Mouse (Mus musculus) embryonic facial prominence, embryonic 13.5 days (tissue): Measurements from ENCODE around the gene Ccer2. TPM values are rescaled to one million over a fixed set of nuclear protein-coding genes. Genes with fewer than 3 reads are reported as not detected.

Experiments used
- ATAC-seq: fragments of 200-750 bp; cut with Nextera tagmentation; 2 replicates; pipeline ENCODE4 v1.8.0; 2017; ENCODE audit warnings: low read depth; ENCODE audit not compliant: insufficient number of reproducible peaks, insufficient read depth, low FRiP score, low TSS enrichment
- H3K27ac ChIP-seq: fragments of 300-500 bp; sonication (generic); 2 replicates; pipeline ENCODE4 v1.5.1; 2015; ENCODE audit warnings: moderate library complexity, mild to moderate bottlenecking, inconsistent platforms
- H3K27me3 ChIP-seq: fragments of 300-500 bp; sonication (generic); 2 replicates; pipeline ENCODE4 v1.6.1; 2015; ENCODE audit warnings: mild to moderate bottlenecking, inconsistent platforms
- H3K36me3 ChIP-seq: fragments of 300-500 bp; sonication (generic); 2 replicates; pipeline ENCODE4 v1.6.1; 2015; ENCODE audit warnings: mild to moderate bottlenecking, inconsistent platforms
- H3K4me1 ChIP-seq: fragments of 300-500 bp; sonication (generic); 2 replicates; pipeline ENCODE4 v1.6.1; 2015; ENCODE audit warnings: inconsistent platforms
- H3K4me2 ChIP-seq: fragments of 300-500 bp; sonication (generic); 2 replicates; pipeline ENCODE4 v1.6.1; 2015; ENCODE audit warnings: moderate library complexity, mild to moderate bottlenecking, inconsistent platforms
- H3K4me3 ChIP-seq: fragments of 300-500 bp; sonication (generic); 2 replicates; pipeline ENCODE4 v1.5.1; 2015; ENCODE audit warnings: mild to moderate bottlenecking, inconsistent platforms
- H3K9ac ChIP-seq: fragments of 300-500 bp; sonication (generic); 2 replicates; pipeline ENCODE4 v1.6.1; 2015; ENCODE audit warnings: mild to moderate bottlenecking, inconsistent platforms
- H3K9me3 ChIP-seq: fragments of 300-500 bp; sonication (generic); 2 replicates; pipeline ENCODE4 v1.6.1; 2016; ENCODE audit warnings: inconsistent platforms
- WGBS: fragments of 180-500 bp; shearing (Covaris S2); methylation state at CpG from one replicate; pipeline ENCODE4 v1.1.7; 2015; ENCODE audit warnings: mixed read lengths; 5-methylcytosine and 5-hydroxymethylcytosine counted together
- polyA plus RNA-seq: library from polyadenylated mRNA; unstranded; fragments of >200 nt; fragmentation: Nextera tagmentation; extraction: Ambion mirVana; gene quantifications from 2 replicates; pipeline ENCODE4 v1.2.1, GENCODE M21; 2015

Ccer2 gene
- polyA plus RNA-seq, 1 experiment from 2014 or later, result 2.1 TPM

DNA sequence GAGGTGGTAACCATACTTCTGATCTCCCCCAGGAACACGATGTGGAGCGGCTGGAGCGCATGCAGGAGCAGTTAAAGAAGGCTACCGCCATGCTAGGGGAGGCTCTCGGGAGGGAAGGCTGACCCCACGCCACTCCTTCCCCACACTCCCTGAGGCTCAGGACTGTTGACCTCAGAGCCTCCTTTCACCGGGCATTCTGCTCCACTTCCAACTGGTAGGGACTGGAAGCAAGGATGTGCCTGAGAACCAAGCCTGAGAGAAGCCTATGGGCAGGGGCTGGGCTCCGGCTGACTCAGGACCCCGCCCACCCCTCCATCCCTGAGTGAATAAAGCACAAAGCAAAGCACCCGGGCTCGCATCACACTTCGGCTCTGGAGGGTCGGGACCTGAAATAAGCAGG, 2.6 kb downstream of the Ccer2 start:
- Histone ChIP-seq H3K36me3 (peaks cover 55% of the 10 kb centered on the region), H3K9ac (no peak overlapping the region), H3K4me2 (no peak overlapping the region), H3K4me1 (peaks cover 13% of the 10 kb centered on the region), H3K27ac (no peak overlapping the region), H3K4me3 (no peak overlapping the region), H3K27me3 (peaks cover 19% of the 10 kb centered on the region), H3K9me3 (no peaks in the 10 kb centered on the region)
- no peak for ATAC-seq
- WGBS, result 78% methylated on average over 13 of the region's 13 CpGs

DNA sequence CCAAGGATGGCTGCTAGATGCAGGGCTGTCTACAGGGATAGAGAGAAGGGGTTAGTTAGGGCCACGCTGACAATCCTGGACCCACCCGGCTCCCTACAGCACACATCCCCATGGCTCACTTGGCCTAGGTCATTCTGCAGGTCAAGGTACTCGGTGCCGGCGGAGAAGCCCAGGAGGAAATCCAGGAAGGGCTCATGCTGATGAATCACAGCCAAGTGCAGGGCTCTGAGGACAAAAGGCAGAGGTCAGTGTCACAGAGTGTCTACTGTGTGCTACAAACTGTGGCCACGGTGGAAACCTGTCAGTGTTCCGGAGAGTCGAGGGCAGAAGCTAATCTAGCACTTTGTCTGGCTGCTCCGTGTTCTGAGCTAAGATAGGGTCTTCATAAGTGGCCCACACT, 5.9 kb downstream of the Ccer2 start:
- Histone ChIP-seq H3K36me3 (peaks cover 48% of the 10 kb centered on the region), H3K9me3 (no peaks in the 10 kb centered on the region), H3K9ac (no peak overlapping the region), H3K27me3 (peaks cover 1% of the 10 kb centered on the region), H3K27ac (no peak overlapping the region), H3K4me2 (no peak overlapping the region), H3K4me3 (no peak overlapping the region), H3K4me1 (peaks cover 12% of the 10 kb centered on the region)
- 93% methylated on average over 9 of the region's 9 CpGs for WGBS
- ATAC-seq, result no peak

GRCm38 (mm10) chr7:28765211-28765610, 9.2 kb downstream of the Ccer2 start:
- Histone ChIP-seq H3K36me3 (peaks cover 29% of the 10 kb centered on the region), H3K27ac (no peak overlapping the region), H3K4me3 (peak overlapping the region; percentile 83; the same call in 1 of the 2 replicates), H3K4me1 (peaks cover 24% of the 10 kb centered on the region), H3K9me3 (no peaks in the 10 kb centered on the region), H3K9ac (peak overlapping the region; percentile 75; the same call in 1 of the 2 replicates), H3K4me2 (peak overlapping the region; percentile 73), H3K27me3 (no peaks in the 10 kb centered on the region)
- no peak for ATAC-seq
- WGBS, result 83% methylated on average over 6 of the region's 6 CpGs

DNA sequence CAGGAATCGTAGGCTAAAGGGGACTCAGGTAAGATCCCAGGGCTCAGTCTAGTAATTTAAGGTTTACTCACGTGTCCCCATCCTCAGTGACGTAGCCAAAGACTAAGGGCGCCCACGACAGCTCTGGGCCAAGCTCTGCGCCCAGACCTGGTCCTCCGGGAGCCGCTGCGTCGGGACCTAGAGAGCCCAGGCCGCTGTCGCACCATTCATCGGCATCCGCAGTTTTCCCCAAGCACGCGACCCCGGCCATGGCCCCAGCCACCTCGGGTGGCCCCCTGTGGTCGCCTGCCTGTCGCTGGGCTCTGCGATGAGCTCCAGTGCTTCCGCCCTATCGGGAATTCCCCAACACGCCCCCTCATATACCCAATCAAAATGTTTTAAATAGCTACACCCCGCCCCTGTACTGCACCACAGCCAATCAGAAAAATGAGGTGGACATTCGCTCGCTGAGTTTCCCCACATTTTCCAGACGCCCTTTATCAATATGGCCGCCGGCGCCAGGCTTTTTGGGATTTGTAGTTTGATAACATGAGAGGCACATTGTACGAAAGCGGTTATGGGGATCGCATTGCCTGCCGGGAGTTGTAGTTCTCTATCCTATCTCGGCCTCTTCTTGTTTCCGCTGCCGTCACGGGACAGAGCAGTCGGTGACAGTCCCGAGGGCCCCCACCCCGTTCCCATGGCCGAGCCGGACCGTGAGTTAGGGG, 10.4 kb downstream of the Ccer2 start, which contains the start of gene Sirt2:
Gene Sirt2, plus strand, starts transcription at position 563 of the 707 bp plus-strand sequence.
- peaks cover 18% of the 10 kb centered on the region for H3K36me3 ChIP-seq
- H3K9ac ChIP-seq, result peak within 1 kb of the TSS; percentile 78
- H3K4me3 ChIP-seq, result peak within 1 kb of the TSS; percentile 83
- under 1% methylated on average over 45 of the region's 45 CpGs for WGBS
- peak; percentile 96 for ATAC-seq
- peaks cover 24% of the 10 kb centered on the region for H3K4me1 ChIP-seq
- peak within 1 kb of the TSS; percentile 76 for H3K4me2 ChIP-seq
- no peaks in the 10 kb centered on the region for H3K27me3 ChIP-seq
- H3K9me3 ChIP-seq, result no peaks in the 10 kb centered on the region
- no peak within 1 kb of the TSS for H3K27ac ChIP-seq

- Histone ChIP-seq H3K27ac (no peak overlapping the region), H3K36me3 (peaks cover 14% of the 10 kb centered on the region), H3K27me3 (no peaks in the 10 kb centered on the region), H3K9me3 (no peaks in the 10 kb centered on the region), H3K4me1 (peaks cover 24% of the 10 kb centered on the region), H3K4me3 (peak overlapping the region; percentile 83), H3K4me2 (peak overlapping the region; percentile 76), H3K9ac (peak overlapping the region; percentile 78)
- WGBS, result 6% methylated on average over 14 of the region's 14 CpGs
- peak; percentile 8; the same call in 1 of the 2 replicates for ATAC-seq
Measured at GRCm38 (mm10) chr7:28766910-28767309, 10.9 kb downstream of the Ccer2 start.

DNA sequence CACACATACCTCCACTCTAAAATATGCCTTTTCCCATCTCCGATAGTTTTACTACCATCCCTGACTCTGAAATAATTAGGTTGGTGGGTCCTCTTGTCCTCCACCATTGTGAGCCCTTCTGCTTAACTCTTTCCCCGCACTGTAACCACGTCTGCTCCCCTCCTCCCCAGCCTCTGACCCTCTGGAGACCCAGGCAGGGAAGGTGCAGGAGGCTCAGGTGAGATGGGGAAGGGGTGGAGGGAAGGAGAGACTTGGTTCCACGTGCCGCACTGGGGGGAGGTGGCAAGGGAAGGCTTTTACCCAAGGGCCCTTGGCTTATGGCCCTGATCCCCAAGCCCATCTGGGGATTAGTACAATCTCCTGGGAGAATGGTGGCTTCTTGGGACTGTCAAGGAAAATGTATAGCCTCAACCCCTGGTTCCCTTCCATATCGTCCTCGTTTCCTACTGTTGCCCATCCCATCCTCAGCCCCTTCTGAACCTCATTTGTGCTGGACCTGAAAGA, 11.5 kb downstream of the Ccer2 start, which contains the start of gene Nfkbib:
Gene Nfkbib, minus strand, starts transcription at position 51 of the 504 bp plus-strand sequence.
- peak within 1 kb of the TSS; percentile 83 for H3K4me3 ChIP-seq
- ATAC-seq, result no peak
- H3K27me3 ChIP-seq, result no peaks in the 10 kb centered on the region
- H3K9ac ChIP-seq, result peak within 1 kb of the TSS; percentile 78
- peaks cover 24% of the 10 kb centered on the region for H3K4me1 ChIP-seq
- no peaks in the 10 kb centered on the region for H3K9me3 ChIP-seq
- peaks cover 14% of the 10 kb centered on the region for H3K36me3 ChIP-seq
- WGBS, result 54% methylated on average over 7 of the region's 7 CpGs
- peak within 1 kb of the TSS; percentile 76 for H3K4me2 ChIP-seq
- H3K27ac ChIP-seq, result no peak within 1 kb of the TSS

- 92% methylated on average over 9 of the region's 9 CpGs for WGBS
- no peak for ATAC-seq
- Histone ChIP-seq H3K4me1 (peaks cover 24% of the 10 kb centered on the region), H3K9ac (no peak overlapping the region), H3K27me3 (no peaks in the 10 kb centered on the region), H3K9me3 (no peaks in the 10 kb centered on the region), H3K4me3 (no peak overlapping the region), H3K4me2 (no peak overlapping the region), H3K27ac (no peak overlapping the region), H3K36me3 (peaks cover 16% of the 10 kb centered on the region)
Measured at GRCm38 (mm10) chr7:28769414-28769958, 13.5 kb downstream of the Ccer2 start.

DNA sequence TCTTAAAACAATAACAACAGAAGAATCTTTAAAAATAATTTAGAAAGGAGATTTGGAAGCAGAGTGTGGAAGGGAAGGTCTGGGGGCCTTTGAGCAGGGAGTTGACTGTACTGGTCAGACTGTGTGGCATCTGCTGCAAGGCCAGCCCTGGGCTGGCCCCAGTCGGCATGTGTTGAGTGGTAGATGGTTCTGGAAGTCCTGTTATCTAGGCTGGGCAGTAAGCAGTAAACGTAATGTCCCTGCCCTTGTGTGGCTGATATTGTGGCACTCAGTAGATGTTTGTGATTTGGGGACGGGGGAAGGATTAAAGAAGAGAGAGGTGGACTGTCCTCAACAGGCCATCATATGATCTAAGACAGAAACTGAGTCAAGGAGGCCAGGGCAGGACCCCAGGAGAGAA, 14.3 kb downstream of the Ccer2 start:
- 95% methylated on average over 3 of the region's 3 CpGs for WGBS
- H3K4me3 ChIP-seq, result no peak overlapping the region
- no peak overlapping the region for H3K27ac ChIP-seq
- no peaks in the 10 kb centered on the region for H3K27me3 ChIP-seq
- peaks cover 22% of the 10 kb centered on the region for H3K36me3 ChIP-seq
- no peaks in the 10 kb centered on the region for H3K9me3 ChIP-seq
- H3K4me2 ChIP-seq, result no peak overlapping the region
- peaks cover 17% of the 10 kb centered on the region for H3K4me1 ChIP-seq
- ATAC-seq, result no peak
- H3K9ac ChIP-seq, result no peak overlapping the region

DNA sequence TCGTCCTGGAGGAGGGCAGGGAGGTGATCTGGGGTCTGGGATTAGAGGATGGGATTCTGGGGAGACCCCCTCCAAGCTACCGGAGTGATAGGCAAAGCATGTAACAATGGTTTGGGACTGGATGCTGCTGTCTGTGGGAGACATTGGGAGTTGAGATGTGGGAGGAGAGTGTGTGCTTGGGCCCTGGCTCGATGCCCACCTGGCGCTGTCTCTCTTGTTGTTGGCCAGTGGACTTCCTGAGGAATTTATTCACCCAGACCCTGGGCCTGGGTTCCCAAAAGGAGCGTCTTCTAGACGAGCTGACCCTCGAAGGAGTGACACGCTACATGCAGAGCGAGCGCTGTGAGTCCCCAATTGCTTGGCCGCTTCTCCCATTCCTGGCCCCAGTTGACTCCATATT, 15.9 kb downstream of the Ccer2 start:
- WGBS, result 95% methylated on average over 11 of the region's 11 CpGs
- Histone ChIP-seq H3K9me3 (no peaks in the 10 kb centered on the region), H3K36me3 (peaks cover 34% of the 10 kb centered on the region), H3K4me3 (no peak overlapping the region), H3K27ac (no peak overlapping the region), H3K4me2 (no peak overlapping the region), H3K9ac (no peak overlapping the region), H3K27me3 (no peaks in the 10 kb centered on the region), H3K4me1 (peaks cover 12% of the 10 kb centered on the region)
- ATAC-seq, result no peak

DNA sequence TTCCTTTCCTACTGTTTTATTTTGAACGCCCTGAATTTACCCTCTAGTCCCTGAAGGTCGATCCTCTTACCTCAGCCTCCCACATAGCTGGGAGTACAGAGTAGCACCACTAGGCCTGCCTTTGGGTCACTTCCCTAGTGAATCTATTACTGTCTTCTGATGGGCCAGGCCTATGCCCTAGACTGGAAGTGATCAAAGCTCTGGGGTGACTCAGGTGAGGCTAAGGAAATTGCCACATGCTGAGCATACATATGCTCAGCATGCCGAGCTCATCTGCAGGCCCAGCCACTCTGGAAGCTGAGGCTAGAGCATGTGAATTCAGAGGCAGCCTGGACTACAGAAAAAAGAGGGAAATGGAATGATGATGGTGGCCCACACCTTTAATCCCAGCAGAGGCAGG, 17.2 kb downstream of the Ccer2 start:
- H3K9me3 ChIP-seq, result no peaks in the 10 kb centered on the region
- H3K4me2 ChIP-seq, result no peak overlapping the region
- no peak for ATAC-seq
- H3K4me1 ChIP-seq, result peaks cover under 1% of the 10 kb centered on the region; the same call in 1 of the 2 replicates
- no peak overlapping the region for H3K27ac ChIP-seq
- H3K4me3 ChIP-seq, result no peak overlapping the region
- WGBS, result 75% methylated on average over 3 of the region's 3 CpGs
- no peak overlapping the region for H3K9ac ChIP-seq
- H3K27me3 ChIP-seq, result no peaks in the 10 kb centered on the region
- H3K36me3 ChIP-seq, result peaks cover 44% of the 10 kb centered on the region

GRCm38 (mm10) chr7:28774164-28774563, 18.2 kb downstream of the Ccer2 start:
- peaks cover 51% of the 10 kb centered on the region for H3K36me3 ChIP-seq

GRCm38 (mm10) chr7:28775129-28775528, 19.2 kb downstream of the Ccer2 start:
- Histone ChIP-seq H3K4me3 (no peak overlapping the region), H3K36me3 (peaks cover 51% of the 10 kb centered on the region)
- no peak for ATAC-seq

More at GRCm38 (mm10) chr7:28774164-28774563, 18.2 kb downstream of the Ccer2 start:
- Histone ChIP-seq H3K27me3 (no peaks in the 10 kb centered on the region), H3K4me2 (no peak overlapping the region), H3K4me3 (no peak overlapping the region), H3K4me1 (no peaks in the 10 kb centered on the region), H3K9ac (no peak overlapping the region), H3K27ac (peak overlapping the region; percentile 22; the same call in 1 of the 2 replicates), H3K9me3 (no peaks in the 10 kb centered on the region)
- ATAC-seq, result no peak
- 37% methylated on average over 12 of the region's 12 CpGs for WGBS

More at GRCm38 (mm10) chr7:28775129-28775528, 19.2 kb downstream of the Ccer2 start:
- Histone ChIP-seq H3K27me3 (no peaks in the 10 kb centered on the region), H3K4me1 (peaks cover under 1% of the 10 kb centered on the region), H3K4me2 (no peak overlapping the region), H3K27ac (no peak overlapping the region), H3K9ac (peak overlapping the region; percentile 27; the same call in 1 of the 2 replicates), H3K9me3 (no peaks in the 10 kb centered on the region)
- WGBS, result 87% methylated on average over 7 of the region's 7 CpGs
